Mouse (Mus musculus) left cerebral cortex, adult 18-20 months (tissue): ENCODE measurements at regions not wholly inside any gene's neighbourhood (a gene's known extent, or its start where the extent isn't known, plus 50 kb on each side); places are given as distances from the start of the nearest gene placed in this dataset.
A peak's percentile ranks its signal among the peaks of the same experiment; 100 is the strongest.

Experiments
- DNase-seq, 2 experiments: peaks; one replicate each; pipeline ENCODE4 v3.0.0; 2021 to 2022; ENCODE audit warnings: low spot score in 2 of 2, mixed read lengths in 1 of 2

DNA sequence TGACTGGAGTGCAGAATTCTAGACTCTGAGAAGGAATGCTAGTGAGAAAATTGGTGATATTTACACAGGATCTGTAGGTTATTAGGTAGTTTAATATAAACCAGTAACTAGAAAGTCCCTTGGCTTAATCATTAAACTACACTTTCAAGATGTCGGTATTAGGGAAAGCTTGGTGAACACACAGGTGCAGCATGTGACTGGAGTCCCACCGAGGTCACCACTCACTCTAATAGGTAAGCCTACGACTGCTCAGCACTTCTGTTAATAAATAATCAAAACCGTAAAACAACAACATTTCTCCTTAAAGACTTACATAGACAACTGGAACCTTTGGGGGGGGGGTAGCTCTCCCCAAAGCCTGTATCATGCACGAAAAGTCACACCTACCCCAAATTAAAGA, 125.1 kb downstream of the Polr2m start:
- no peak for DNase-seq

DNA sequence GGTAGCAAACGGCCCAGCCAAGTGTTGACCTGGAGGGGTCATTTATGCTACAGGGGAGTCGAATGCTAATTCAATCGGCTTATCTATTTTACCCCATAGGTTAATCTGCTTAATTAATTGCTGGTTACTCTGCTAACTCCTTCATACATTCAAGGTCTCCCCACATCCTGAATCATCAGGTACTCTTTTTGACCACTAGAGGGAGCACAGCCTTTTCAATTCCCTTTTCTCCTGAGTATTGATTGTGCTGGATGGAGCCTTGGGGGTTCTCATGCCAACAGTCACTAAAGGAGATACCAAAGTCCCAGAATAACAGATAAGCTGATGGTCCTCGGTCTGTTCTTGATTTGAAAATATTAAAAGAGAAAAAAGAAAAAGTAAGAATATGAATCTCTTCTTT, 126.8 kb downstream of the Polr2m start:
- DNase-seq, result peak; percentile 20 to 31

DNA sequence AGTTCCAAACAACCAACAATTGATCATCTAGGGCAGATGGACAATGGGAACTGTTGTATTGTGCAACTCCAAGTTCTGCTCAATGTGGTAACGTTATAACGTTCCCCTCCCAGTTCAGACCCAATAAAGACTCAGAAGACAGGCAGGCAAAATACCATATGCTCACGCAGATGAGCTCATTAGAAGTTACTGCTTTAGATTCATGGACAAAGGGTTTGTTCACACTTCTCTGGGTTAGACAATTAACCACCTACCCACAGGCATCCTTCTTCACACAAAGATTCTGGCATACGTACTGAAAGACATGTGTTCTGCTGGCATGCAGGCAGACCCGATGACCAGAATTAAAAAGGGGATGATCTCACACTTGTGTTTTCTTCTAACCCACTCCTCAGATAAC, 130.0 kb downstream of the Polr2m start:
- DNase-seq, result no peak
